Mouse (Mus musculus) small intestine, adult 10 weeks (tissue): ENCODE data around the gene Car1. TPM values are rescaled to one million over a fixed set of nuclear protein-coding genes. Genes with fewer than 3 reads are reported as not detected.

ENCODE experiments used
- polyA plus RNA-seq: library from polyadenylated mRNA; stranded (reverse); fragments of 350-450 nt; fragmentation: Illumina TruSeq; extraction: RNeasy Lipid Tissue Mini Kit (QIAGEN cat#74804); gene quantifications from one replicate; pipeline ENCODE4 v1.2.3, GENCODE M21; 2014; ENCODE audit warnings: low replicate concordance

Gene Car1
- not detected for polyA plus RNA-seq

GRCm38 (mm10) chr3:14808211-14808610, at the start of gene Car1:
TSS of gene Car1 (minus strand) at chr3:14808368.

Other genes with a start within 250 kb of the Car1 start
- gene 1810022K09Rik, start 197.1 kb downstream of the Car1 start, polyA plus RNA-seq, result 658 TPM
- 167 TPM for gene Car13, start 166.6 kb downstream of the Car1 start, polyA plus RNA-seq
- gene Car3, start 55.1 kb upstream of the Car1 start, polyA plus RNA-seq, result 345 TPM
- gene Car2, start 77.9 kb upstream of the Car1 start, polyA plus RNA-seq, result 60.7 TPM